Mouse (Mus musculus) ES-E14 (cell line): ENCODE measurements around the gene Rps2.

Experiments
- CHD2 ChIP-seq: IDR thresholded peaks from 2 replicates; pipeline ENCODE4 v1.6.1; 2014; ENCODE audit warnings: mild to moderate bottlenecking, low read depth, low read length, inconsistent platforms
- ZC3H11A ChIP-seq: IDR thresholded peaks from 2 replicates; pipeline ENCODE4 v1.6.1; 2012; ENCODE audit warnings: low read depth, mild to moderate bottlenecking, inconsistent platforms, low read length, borderline replicate concordance
- ZNF384 ChIP-seq: IDR thresholded peaks from 2 replicates; pipeline ENCODE4 v1.6.1; 2012; ENCODE audit warnings: low read depth, low read length, inconsistent platforms

DNA sequence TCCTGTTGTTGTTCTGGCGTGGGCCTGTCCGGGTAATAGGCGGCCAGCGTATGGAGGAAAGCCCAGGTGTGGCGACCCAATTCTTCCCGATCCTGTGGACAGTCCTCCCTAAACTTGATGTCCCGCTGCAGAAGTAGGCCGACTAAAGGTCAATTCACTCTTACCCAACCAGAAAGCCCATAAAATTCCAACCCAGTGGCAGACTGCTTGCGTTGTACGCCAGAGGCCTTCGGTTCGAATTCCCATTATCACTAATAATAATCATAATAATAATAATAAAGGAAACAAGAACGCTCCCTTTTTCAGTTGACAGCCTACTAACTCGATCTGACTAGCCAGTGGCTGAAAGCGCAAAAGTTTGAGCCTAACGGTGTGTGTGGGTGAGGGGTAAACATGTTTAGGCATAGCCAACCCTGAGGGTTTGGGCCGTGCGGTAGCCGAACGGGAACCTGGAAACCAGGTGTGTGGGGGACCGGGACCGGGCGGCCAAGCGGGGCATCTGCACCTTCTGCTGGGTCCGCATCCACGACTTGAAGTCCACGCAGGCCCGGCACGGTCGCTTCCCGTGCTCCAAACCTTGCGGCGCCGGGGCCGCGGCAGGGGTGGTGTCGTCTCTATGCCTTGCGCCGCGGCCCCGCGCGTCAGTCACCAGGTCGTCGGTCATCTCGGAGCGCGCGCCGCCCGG is 22.4 kb upstream of the Rps2 start:
- no peak for TF ChIP-seq ZC3H11A
- no peak for TF ChIP-seq ZNF384
- TF ChIP-seq CHD2: no peak
